Mouse (Mus musculus): ENCODE data around the gene Aen. TPM values are rescaled to one million over a fixed set of nuclear protein-coding genes. Genes with fewer than 3 reads are reported as not detected.

The Aen gene
- 10 to 100 TPM; 28.1 to 38.9 TPM for polyA plus RNA-seq (2012; fragmentation: generic; extraction: Trizol)

GRCm38 (mm10) chr7:78895653-78896333 lies at the start of gene Aen:
Aen (plus strand) TSS chr7:78895854.

GRCm38 (mm10) chr7:78846737-78847434 lies 48.8 kb upstream of the Aen start, which contains the start of gene Det1:
Det1 (minus strand) TSS chr7:78847263.

GRCm38 (mm10) chr7:78912974-78913474 lies 17.4 kb downstream of the Aen start, which contains the start of gene Isg20:
Isg20 (plus strand) TSS chr7:78913424.

Other genes starting within 250 kb of the Aen start
- under 1 TPM; 0.18 to 0.37 TPM for gene Ntrk3, start 157.8 kb upstream of the Aen start, polyA plus RNA-seq (2012; fragmentation: generic; extraction: Trizol)
- 100 to 1,000 TPM in 1 of 2 experiments, 10 to 100 TPM in 1; 69.2 to 101 TPM for gene Mrps11, start 112.7 kb upstream of the Aen start, polyA plus RNA-seq (2012; fragmentation: generic; extraction: Trizol)
- gene Mrpl46, start 112.3 kb upstream of the Aen start, polyA plus RNA-seq (2012; fragmentation: generic; extraction: Trizol), result 10 to 100 TPM; 16.0 to 19.7 TPM
- 1 to 10 TPM; 7.5 to 9.8 TPM for gene Det1, start 48.6 kb upstream of the Aen start, polyA plus RNA-seq (2012; fragmentation: generic; extraction: Trizol)
- gene Isg20, start 17.6 kb downstream of the Aen start, polyA plus RNA-seq (2012; fragmentation: generic; extraction: Trizol), result 10 to 100 TPM in 1 of 2 experiments, 1 to 10 TPM in 1; 6.7 to 10.4 TPM
- gene Acan, start 157.6 kb downstream of the Aen start, polyA plus RNA-seq (2012; fragmentation: generic; extraction: Trizol), result not detected
- under 1 TPM in 1 of 2 experiments, not detected in 1; 0.13 TPM for gene Hapln3, start 235.2 kb downstream of the Aen start, polyA plus RNA-seq (2012; fragmentation: generic; extraction: Trizol)

All from C3H10T1/2 (cell line).